Mouse (Mus musculus): ENCODE results near the gene Slc7a7. TPM values are rescaled to one million over a fixed set of nuclear protein-coding genes. Genes with fewer than 3 reads are reported as not detected.

Gene Slc7a7
- total RNA-seq, 2 experiments from 2014 or later: 6.6 to 8.1 TPM

DNA sequence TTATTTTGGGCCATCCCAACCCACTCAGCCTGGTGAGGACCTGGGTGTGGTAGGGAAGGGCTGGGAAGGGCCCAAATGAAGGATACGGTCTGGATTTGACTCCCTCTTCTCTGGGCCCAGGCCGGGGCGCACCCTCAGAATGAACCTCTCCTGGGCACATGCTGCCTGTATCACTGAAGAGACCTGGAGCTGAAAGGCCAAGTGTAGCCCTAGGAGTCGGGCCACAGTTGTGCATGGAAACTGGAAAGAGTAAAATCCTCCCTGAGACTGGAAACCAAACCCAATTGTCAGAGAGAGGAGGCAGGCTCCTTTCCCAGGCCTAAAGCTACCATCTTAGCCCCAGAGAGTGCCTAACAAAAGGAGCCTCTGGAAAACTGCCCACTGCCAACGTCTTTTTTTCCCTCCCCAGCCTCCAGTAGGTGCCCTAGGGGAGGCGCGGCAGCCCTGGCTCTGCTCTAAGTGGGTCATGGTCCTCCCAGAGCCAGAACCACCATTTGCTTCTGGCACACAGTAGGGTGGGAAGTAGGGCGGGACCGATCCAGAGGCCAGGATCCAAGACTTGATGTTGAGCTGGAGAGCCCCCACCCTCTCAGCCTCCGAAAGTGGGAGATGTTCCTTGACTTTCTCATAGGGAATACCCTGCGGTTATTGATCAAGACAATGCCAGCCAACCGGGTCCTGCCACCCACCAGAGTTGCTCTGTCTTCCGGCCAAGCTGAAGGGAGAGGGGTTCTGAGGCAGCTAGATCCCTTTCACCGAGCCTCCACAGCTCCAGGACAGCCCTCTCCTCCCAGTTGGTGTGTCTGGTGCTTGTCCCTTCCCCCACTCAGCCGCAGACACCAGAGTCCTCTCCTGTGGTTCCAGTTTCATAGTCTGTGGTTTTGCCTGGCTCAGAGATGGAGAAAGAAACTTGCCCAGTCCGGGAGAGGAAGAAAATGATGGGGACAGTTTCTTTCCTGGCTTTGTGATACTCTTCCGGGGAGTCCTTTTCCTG is 15.6 kb upstream of the Slc7a7 start:
- intact Hi-C loops (cut with DNase I): no loop called here
- DNase-seq: peak; percentile 44 to 46

GRCm38 (mm10) chr14:54432078-54432836 is 14.7 kb upstream of the Slc7a7 start:
- DNase-seq: peak; percentile 52 to 66
- intact Hi-C loops (cut with DNase I): no loop called here

GRCm38 (mm10) chr14:54431334-54432077 is 13.9 kb upstream of the Slc7a7 start, which contains the start of gene Mmp14:
Gene Mmp14, plus strand, starts transcription at chr14:54431612.
- peak; percentile 85 to 86 for DNase-seq
- intact Hi-C loops (cut with DNase I): loop anchor here (2.0 kb wide), 1 partner anchor 17 kb away; no protein-coding TSS in a partner anchor

- peak; percentile 40 to 57 for DNase-seq
These were observed 13.0 kb upstream of the Slc7a7 start for GRCm38 (mm10) chr14:54430406-54431145.

DNA sequence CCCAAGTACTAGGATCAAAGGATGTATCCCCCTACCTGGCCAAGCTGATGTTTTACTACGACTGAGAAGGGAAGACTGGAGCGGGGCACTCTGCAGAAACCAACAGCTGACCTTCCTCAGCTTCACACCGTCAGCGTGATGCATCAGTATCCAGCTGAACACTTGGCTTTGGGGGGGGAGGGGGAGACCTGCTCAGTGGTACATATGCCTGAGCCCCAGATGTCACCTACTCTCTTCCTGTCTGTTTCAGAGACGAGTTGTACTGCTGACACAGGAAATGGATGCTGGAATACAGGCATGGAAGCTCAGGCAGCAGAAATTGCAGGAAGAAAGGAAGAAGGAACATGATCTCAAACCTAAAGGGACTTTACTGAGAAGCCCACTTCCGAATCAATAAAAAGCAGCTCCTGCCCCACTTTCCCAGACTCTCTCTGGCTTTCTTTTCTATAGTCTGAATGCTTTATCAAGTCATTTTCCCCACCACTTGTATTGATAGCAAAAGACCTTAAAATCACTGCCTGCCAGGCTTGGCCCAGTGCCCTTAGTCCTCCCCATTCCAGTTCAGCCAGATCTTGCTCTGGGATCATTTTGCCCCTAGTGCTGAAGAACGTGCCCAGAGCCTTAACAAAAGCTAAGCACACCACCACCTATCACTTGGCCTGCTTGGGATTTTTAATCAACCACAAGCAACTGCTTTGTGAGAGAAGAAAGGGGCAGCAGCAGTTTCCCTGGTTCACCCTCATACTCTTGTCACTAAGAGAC is 11.9 kb upstream of the Slc7a7 start:
- intact Hi-C loops (cut with DNase I): loop anchor here (2.0 kb wide), 1 partner anchor 19 kb away; no protein-coding TSS in a partner anchor
- no peak for DNase-seq

More at GRCm38 (mm10) chr14:54430406-54431145, 13.0 kb upstream of the Slc7a7 start:
- intact Hi-C loops (cut with DNase I): loop anchor here (2.0 kb wide), 1 partner anchor 18 kb away; no protein-coding TSS in a partner anchor

- intact Hi-C loops (cut with DNase I): no loop called here
- no peak for DNase-seq
These were observed 10.8 kb upstream of the Slc7a7 start for GRCm38 (mm10) chr14:54428421-54428820.

DNA sequence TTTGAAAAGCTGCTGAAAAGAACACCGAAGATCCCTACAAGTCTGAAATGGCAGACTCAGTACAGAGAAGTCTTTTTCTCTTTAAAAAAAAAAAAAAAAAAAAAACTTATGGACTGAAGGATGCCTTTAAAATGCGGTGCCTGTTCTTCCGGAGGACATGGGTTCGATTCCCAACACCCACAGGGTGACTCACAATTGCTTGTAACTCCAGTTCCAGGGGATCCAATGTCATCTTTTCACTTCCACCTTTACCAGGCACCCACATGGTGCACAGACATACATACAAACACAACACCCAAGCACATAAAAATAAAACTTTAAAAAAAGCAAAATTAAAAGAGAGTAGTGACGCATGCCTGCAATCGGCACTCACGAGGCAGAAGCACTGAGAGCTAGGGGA is 10.1 kb upstream of the Slc7a7 start:
- intact Hi-C loops (cut with DNase I): no loop called here
- no peak for DNase-seq

- intact Hi-C loops (cut with DNase I): no loop called here
- DNase-seq: peak; percentile 95
These were observed 9.3 kb upstream of the Slc7a7 start, which contains the start of gene Mrpl52 for GRCm38 (mm10) chr14:54426689-54427398. Gene Mrpl52, plus strand, starts transcription at chr14:54426909.

DNA sequence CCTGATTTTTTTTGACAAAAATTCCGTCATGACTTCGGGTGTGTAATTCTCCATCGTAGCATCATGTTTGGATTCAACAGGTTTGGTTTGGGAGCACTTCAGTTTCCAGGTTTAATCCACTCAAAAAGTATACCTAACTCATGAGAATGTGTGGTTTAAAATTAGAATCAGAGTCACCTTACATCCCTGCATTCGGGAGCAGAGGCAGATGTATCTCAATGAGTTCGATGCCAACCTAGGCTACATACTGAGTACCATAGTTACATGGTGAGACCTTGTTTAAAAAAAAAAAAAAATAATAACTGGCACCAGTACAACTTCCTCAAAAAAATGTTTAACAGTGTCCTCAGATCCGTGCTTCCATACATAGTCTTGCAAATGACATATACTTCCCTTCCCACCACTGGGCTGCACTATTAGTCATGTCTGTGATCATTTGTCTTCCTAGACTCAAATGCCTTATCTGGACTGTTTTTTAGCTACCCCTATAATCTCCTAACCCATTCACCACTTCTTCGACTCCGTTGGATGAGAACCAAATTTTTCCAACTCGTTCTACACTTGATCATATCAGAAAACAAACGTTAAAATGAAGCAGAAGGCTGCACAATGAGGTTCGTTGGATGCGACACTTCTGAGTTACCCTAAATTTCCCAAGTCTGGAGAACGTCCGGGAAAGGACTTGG is 8.6 kb upstream of the Slc7a7 start:
- intact Hi-C loops (cut with DNase I): no loop called here
- no peak for DNase-seq

GRCm38 (mm10) chr14:54425540-54425939 is 8.0 kb upstream of the Slc7a7 start:
- intact Hi-C loops (cut with DNase I): no loop called here
- no peak for DNase-seq

- no peak for DNase-seq
- intact Hi-C loops (cut with DNase I): no loop called here
These were observed 7.1 kb upstream of the Slc7a7 start for GRCm38 (mm10) chr14:54424634-54425033.

DNA sequence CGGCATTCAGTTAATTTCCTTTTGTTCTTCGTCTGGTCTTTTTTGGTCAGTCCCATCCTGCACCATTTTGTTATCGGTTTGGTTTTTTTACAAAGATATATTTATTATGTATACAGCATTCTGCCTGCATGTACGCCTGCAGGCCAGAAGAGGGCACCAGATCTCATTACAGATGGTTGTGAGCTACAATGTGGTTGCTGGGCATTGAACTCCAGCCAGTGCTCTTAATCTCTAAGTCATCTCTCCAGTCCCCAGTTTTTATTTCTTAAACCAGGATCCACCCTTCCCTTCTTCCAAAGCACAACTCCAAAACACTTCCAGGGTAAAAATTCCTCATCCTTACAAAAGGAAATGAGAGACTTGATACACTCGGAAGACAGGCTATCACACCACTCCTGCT is 5.8 kb upstream of the Slc7a7 start:
- peak in 1 of 2 experiments; percentile 48 for DNase-seq
- intact Hi-C loops (cut with DNase I): loop anchor here (1.0 kb wide), 1 partner anchor 26 kb away; no protein-coding TSS in a partner anchor

- DNase-seq: no peak
- intact Hi-C loops (cut with DNase I): no loop called here
These were observed 3.4 kb upstream of the Slc7a7 start for GRCm38 (mm10) chr14:54421014-54421413.

DNA sequence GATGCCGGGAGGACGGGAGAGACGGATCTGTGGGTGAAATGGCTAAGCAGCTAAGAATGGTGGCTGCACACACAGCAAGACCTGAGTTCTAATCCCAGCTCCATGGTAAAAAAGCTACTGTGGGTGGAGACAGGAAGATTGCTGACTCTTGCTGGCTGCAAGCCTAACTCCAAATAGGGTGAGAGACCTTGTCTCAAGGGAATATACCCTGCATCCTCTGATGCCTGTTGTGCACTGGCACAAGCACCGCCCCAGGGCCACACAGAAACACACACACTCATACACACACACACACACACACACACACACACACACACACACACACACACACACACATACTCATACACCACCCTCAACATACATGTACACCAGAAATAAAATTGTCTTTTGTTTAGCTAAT is 750 bp downstream of the Slc7a7 start:
- intact Hi-C loops (cut with DNase I): no loop called here

DNA sequence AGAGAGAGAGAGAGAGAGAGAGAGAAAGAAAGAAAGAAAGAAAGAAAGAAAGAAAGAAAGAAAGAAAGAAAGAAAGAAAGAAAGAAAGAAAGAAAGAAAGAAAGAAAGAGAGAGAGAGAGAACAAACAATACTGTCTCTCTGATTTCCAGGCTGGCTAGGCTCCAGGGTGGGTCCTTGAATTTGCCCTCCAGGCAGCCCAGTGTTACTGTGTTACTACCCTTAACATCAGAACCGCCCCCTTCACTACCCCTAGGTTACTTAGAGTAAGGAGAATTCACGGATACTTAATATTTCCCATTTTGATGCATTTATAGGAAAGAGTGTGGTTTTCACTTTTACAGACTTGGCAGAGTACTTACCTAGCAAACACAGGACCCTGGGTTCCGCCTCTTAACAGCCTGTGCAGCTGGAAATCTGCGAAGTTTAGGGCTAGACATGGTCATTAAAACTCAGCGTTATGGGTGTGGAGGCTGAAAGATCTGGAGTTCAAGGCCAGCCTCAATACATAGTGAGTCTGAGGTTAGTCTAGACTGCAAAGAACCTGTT is 1.3 kb downstream of the Slc7a7 start:
- DNase-seq: no peak
- intact Hi-C loops (cut with DNase I): no loop called here

More for the DNA sequence above, 750 bp downstream of the Slc7a7 start:
- DNase-seq: no peak

DNA sequence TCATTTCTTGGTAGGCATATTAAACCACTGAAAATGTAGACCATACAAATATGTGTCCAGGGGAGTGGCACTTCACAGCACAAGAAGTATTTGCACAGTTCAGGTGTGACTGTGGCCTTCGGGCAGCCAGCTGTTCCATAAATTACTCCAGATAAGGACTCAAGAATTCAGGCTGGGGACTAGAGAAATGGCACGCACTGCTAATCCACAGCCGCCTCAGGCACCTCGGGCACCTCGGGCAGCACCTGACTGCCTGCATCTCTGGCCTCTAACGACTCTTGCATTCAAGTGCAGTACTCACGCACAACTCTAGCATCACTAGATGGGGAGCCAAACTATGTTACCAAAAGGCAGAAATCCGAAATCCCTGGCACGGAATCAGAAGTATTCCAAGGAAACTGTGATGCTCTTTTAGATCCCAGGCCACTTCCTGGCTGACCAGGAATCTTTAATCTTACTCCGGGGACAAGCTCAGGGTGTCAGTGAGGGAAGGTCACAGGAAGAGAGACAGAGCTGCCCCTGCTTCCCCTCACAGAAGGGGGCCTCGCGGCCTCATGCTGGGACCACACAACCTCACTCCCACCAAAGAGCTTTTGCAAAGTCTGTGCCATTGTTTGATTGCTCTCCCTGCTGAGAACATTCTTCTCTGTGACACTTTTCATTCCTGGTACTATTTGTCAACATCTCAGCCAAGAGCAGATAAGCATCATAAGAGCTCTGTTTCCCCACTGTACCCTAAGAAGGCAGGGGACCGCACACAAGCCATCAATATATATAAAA is 2.1 kb downstream of the Slc7a7 start:
- no peak for DNase-seq
- intact Hi-C loops (cut with DNase I): no loop called here
